Mouse (Mus musculus) G1E (cell line): ENCODE measurements around the gene Fermt3.

Experiments
- CTCF ChIP-seq: IDR thresholded peaks from 2 replicates; pipeline ENCODE4 v1.5.1; 2012; ENCODE audit warnings: low read depth, low read length, inconsistent platforms, mixed read lengths
- GATA1 ChIP-seq: IDR thresholded peaks from 2 replicates; pipeline ENCODE4 v1.6.1; 2012; ENCODE audit warnings: borderline replicate concordance, low read length, inconsistent platforms, mixed read lengths
- GATA2 ChIP-seq: IDR thresholded peaks from 2 replicates; pipeline ENCODE4 v1.6.1; 2012; ENCODE audit warnings: low read depth, low read length, inconsistent platforms, borderline replicate concordance

GRCm38 (mm10) chr19:7034006-7034405 lies 14.7 kb upstream of the Fermt3 start:
- TF ChIP-seq GATA1 (no peak), CTCF (no peak), GATA2 (no peak)
